Mouse (Mus musculus) olfactory bulb, adult 2 months (tissue): ENCODE data around the gene Phex. TPM values are rescaled to one million over a fixed set of nuclear protein-coding genes. Genes with fewer than 3 reads are reported as not detected.

Experiments used
- H3K27ac ChIP-seq: fragments of 200-500 bp; 2 replicates; pipeline ENCODE4 v1.5.1; 2012; ENCODE audit warnings: low read depth, low read length; ENCODE audit not compliant: insufficient read depth
- H3K4me1 ChIP-seq: fragments of 200-500 bp; 2 replicates; pipeline ENCODE4 v1.6.1; 2012; ENCODE audit warnings: low read length; ENCODE audit not compliant: control insufficient read depth, insufficient read depth
- H3K4me3 ChIP-seq: fragments of 200-500 bp; 2 replicates; pipeline ENCODE4 v1.5.1; 2012; ENCODE audit warnings: mild to moderate bottlenecking, low read depth, low read length, moderate library complexity; ENCODE audit not compliant: insufficient read depth
- CTCF ChIP-seq: fragments of 200-500 bp; IDR thresholded peaks from 2 replicates; pipeline ENCODE4 v1.5.1; 2012; ENCODE audit warnings: low read depth, mild to moderate bottlenecking, low read length, moderate library complexity; ENCODE audit not compliant: insufficient read depth
- POLR2A ChIP-seq: fragments of 200-500 bp; IDR thresholded peaks from 2 replicates; pipeline ENCODE4 v1.6.1; 2012; ENCODE audit warnings: mild to moderate bottlenecking, low read depth, low read length, moderate library complexity; ENCODE audit not compliant: insufficient read depth
- WGBS: fragments of 180-500 bp; shearing (Covaris S2); methylation state at CpG from one replicate; pipeline ENCODE4 v1.1.7; 2018; 5-methylcytosine and 5-hydroxymethylcytosine counted together
- polyA plus RNA-seq: library from polyadenylated mRNA; stranded (reverse); fragments of >200 nt; gene quantifications from 2 replicates; pipeline ENCODE4 v1.2.4, GENCODE M21; 2012; ENCODE audit warnings: low replicate concordance; ENCODE audit not compliant: missing spikeins, insufficient read depth, insufficient read length

Phex gene
- polyA plus RNA-seq, 1 experiment: not detected

- Histone ChIP-seq H3K4me3 (no peak overlapping the region), H3K4me1 (no peaks in the 10 kb centered on the region), H3K27ac (no peak overlapping the region)
- WGBS: 58% methylated on average over 1 of the region's 1 CpGs
- TF ChIP-seq POLR2A (no peak), CTCF (no peak)
Observed at GRCm38 (mm10) chrX:157276581-157276980, 138.5 kb downstream of the Phex start.

GRCm38 (mm10) chrX:157273291-157273690 is 141.8 kb downstream of the Phex start:
- TF ChIP-seq POLR2A: no peak
- Histone ChIP-seq H3K27ac (no peak overlapping the region), H3K4me3 (no peak overlapping the region), H3K4me1 (no peaks in the 10 kb centered on the region)
- 90% methylated on average over 3 of the region's 3 CpGs for WGBS

- no peak overlapping the region for H3K27ac ChIP-seq
- WGBS: 64% methylated on average over 3 of the region's 3 CpGs
- H3K4me1 ChIP-seq: no peaks in the 10 kb centered on the region
- H3K4me3 ChIP-seq: no peak overlapping the region
- TF ChIP-seq CTCF (no peak), POLR2A (no peak)
Observed at GRCm38 (mm10) chrX:157271609-157272008, 143.5 kb downstream of the Phex start.

- WGBS: 40% methylated on average over 5 of the region's 5 CpGs
- no peak overlapping the region for H3K27ac ChIP-seq
- TF ChIP-seq CTCF (no peak), POLR2A (no peak)
- H3K4me3 ChIP-seq: no peak overlapping the region
- H3K4me1 ChIP-seq: no peaks in the 10 kb centered on the region
Observed at GRCm38 (mm10) chrX:157269726-157270305, 145.3 kb downstream of the Phex start.

GRCm38 (mm10) chrX:157268141-157268540 is 147.0 kb downstream of the Phex start:
- WGBS: 78% methylated on average over 1 of the region's 1 CpGs
- Histone ChIP-seq H3K27ac (no peak overlapping the region), H3K4me1 (no peaks in the 10 kb centered on the region), H3K4me3 (no peak overlapping the region)
- TF ChIP-seq POLR2A (no peak), CTCF (no peak)

GRCm38 (mm10) chrX:157202736-157203135 is 212.4 kb downstream of the Phex start:
- H3K4me3 ChIP-seq: no peak overlapping the region
- no peak overlapping the region for H3K27ac ChIP-seq
- no peaks in the 10 kb centered on the region for H3K4me1 ChIP-seq
- WGBS: 63% methylated on average over 1 of the region's 1 CpGs
- no peak for TF ChIP-seq POLR2A

GRCm38 (mm10) chrX:157184167-157184566 is 230.9 kb downstream of the Phex start:
- Histone ChIP-seq H3K4me1 (no peaks in the 10 kb centered on the region), H3K27ac (no peak overlapping the region), H3K4me3 (no peak overlapping the region)
- no peak for TF ChIP-seq CTCF
- no peak for TF ChIP-seq POLR2A
- WGBS: 76% methylated on average over 4 of the region's 4 CpGs

GRCm38 (mm10) chrX:157180845-157181244 is 234.3 kb downstream of the Phex start:
- TF ChIP-seq CTCF: no peak
- no peak for TF ChIP-seq POLR2A
- Histone ChIP-seq H3K27ac (no peak overlapping the region), H3K4me3 (no peak overlapping the region), H3K4me1 (no peaks in the 10 kb centered on the region)
- 78% methylated on average over 1 of the region's 1 CpGs for WGBS

GRCm38 (mm10) chrX:157164142-157164541 is 251.0 kb downstream of the Phex start:
- WGBS: 53% methylated on average over 3 of the region's 3 CpGs
- no peak for TF ChIP-seq POLR2A
- TF ChIP-seq CTCF: no peak
- Histone ChIP-seq H3K27ac (no peak overlapping the region), H3K4me1 (no peaks in the 10 kb centered on the region), H3K4me3 (no peak overlapping the region)

GRCm38 (mm10) chrX:157163394-157163793 is 251.7 kb downstream of the Phex start:
- TF ChIP-seq POLR2A (no peak), CTCF (no peak)
- 77% methylated on average over 2 of the region's 2 CpGs for WGBS
- Histone ChIP-seq H3K27ac (no peak overlapping the region), H3K4me1 (no peaks in the 10 kb centered on the region), H3K4me3 (no peak overlapping the region)
